Mouse (Mus musculus) gastrocnemius, adult 18-20 months (tissue): Measurements from ENCODE around the gene Moap1. TPM values are rescaled to one million over a fixed set of nuclear protein-coding genes. Genes with fewer than 3 reads are reported as not detected.
A peak's percentile ranks its signal among the peaks of the same experiment; 100 is the strongest.

ENCODE experiments used
- DNase-seq: peaks from one replicate; pipeline ENCODE4 v3.0.0; 2021; ENCODE audit warnings: low spot score
- total RNA-seq, 2 experiments: library from RNA; stranded (reverse); gene quantifications; 2 replicates each; pipeline ENCODE4 v1.2.3; 2021

Moap1 gene
- total RNA-seq, 2 experiments from 2014 or later = 4.2 to 4.5 TPM

DNA sequence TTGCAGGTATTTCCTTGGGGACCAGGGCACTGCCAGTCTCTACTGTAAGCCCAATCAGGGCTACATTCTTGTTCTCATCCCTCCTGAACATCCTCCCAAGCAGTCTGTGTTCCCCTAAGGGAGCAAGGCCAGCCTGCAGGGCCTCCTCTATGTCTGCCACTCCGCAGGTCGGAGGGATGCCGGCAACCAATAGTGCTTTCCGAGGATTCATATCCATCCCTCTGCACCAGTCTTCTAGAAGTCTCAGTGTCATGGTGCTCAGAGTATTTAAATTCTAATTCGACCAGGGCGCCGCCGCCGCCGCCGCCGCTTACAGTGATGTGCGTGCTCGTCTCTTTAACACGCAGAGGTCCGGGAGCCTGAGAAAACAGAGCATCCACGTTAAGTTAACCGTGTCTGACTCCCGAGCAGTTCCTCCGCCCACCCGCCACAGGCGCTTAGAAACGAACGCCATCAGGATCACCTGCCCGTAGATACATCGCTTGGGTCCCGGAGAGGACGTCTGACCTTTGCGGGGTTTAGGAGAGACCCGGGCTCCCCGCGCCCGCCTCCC, 349 bp downstream of the Moap1 start:
- DNase-seq = no peak

DNA sequence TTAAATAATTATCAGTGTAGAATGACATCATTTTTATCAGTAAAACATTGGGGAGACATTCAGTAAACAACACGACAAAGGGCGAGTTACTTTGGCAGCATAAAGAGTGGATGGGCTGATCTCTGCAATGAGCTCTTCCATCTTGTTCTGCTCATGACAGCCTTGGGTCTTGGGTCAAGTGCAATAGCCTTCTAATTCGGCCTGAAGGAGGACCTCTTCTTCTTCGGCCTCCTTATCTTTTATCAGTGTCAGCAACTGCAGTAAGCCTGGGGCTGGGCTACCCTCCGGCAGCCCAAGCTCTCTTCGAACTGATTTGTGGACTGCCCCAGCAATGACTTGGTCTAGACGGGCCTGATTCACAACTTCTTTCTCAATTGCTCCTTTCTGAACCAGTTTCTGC, 1.4 kb downstream of the Moap1 start:
- DNase-seq = no peak

DNA sequence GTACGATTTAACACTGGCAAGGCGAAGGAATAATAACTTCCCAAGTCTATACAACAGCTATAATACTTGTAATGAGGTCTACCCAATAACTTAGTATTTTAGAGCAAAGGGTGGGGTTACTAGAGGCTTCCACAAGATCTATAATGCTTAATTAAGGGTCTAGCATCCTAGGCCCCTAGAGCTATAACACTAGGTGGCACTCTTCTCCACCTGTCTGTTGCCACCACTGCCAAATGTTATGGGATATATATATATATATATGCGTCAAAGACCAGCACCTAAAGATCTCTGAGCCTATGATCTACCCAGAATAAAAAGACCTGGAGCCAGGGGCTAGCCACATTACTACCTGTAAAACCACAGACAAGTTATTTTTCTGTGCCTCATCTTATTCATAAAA, 3.2 kb downstream of the Moap1 start:
- DNase-seq = no peak

DNA sequence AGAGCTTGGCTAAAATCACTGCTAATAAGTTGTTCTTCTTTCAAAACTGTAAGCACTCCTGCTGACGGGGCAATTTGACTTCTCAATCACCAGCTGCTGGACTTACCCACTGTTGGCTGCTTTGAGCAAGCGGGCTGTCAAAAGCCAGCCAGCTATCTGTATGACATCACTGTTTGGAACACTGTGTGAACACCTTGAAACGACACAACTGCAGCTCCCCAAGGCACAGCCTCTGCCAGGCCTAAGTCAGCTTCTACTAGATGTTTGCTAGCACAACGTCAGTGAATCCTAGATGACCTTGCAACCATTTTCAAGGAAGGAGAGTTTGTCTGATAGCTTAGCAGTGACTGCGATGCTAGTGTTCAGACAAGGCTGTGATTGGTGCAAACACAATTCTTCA, 4.4 kb downstream of the Moap1 start:
- no peak for DNase-seq

- peak; percentile 31 for DNase-seq
These were observed 10.1 kb downstream of the Moap1 start for GRCm38 (mm10) chr12:102733381-102733780.

- DNase-seq = no peak
These were observed 12.5 kb downstream of the Moap1 start for GRCm38 (mm10) chr12:102730798-102731619.

DNA sequence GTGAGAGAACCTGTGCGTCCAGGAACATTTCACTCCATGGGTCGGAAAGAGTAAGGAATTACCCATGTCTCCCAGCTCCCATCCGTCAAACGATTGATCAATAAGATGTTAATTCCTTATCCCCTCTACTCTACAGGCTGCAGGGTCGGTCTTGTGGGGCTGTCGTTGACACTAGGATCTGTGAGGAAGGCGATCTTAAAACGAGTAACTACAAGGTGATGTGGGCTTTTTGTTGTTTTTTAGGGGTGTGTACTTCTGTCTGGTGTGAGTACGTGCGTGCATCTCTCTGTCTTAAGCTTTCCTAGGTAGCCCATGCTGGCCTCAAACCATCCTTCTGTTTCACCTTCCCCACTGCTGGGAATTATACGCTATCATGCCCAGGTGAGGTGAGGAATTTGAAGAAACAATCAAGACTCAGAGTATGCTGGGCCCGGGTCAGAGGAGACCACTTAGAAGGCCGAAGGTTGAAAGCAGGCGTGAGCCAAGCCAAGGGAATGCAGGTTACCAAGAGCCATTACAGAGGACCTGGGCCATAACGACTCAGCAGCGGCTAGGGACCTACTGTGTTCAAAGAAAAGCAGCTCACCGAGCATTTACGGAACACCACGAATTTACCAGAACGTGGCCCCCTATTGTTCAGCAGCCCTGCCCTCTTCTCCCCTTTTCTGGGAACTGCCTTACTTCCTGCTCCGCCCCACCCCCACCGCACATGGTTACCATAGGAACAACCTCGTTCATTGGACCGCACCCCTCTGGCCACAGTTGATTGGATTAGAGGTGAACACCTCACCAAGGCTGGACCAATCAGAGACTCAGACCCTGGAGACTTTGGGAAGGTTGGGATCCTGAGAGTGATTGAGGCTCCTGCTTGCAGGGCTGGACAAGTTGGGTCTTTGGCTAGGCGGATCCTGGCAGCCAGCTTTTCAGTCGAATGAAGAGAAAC, 13.3 kb downstream of the Moap1 start:
- DNase-seq = no peak

DNA sequence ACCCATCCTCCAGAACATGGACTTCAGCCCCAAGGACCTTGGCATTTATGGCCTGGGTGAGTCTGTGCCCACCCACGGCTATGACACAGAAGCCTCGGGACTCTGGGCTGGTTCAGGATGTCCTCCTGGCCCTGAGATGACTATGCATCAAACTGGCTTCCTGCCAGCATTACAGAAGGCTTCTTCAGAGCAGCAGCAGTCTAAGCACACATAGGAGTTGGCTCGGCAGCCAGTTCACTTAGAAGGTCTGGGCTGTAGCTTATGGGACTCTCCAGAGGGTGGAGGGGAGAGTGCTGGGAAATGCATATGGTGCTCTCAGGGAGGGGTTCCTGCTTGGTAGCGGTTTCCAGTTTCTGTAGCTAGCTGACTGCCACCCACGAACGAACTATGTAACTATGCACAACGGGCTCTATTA, 17.7 kb downstream of the Moap1 start:
- no peak for DNase-seq

DNA sequence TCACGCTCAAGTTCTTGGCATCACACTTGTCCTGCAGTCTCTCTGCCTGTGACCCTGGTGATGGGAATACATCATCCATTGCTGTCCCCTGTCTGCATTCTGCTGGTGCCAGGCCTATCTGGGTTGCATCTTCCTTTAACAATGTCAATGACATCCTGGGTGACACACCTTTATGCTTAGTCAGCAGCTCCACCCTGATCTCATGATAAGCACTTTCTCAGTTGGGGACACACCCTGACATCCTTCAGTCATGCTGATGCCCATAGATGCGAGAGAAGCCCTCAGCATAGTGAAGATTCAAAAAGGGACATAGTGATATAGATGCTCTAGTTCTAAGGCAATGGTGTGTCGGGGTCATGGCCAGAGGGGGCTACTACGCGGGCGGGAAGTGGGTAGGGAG, 18.3 kb downstream of the Moap1 start:
- DNase-seq = no peak

DNA sequence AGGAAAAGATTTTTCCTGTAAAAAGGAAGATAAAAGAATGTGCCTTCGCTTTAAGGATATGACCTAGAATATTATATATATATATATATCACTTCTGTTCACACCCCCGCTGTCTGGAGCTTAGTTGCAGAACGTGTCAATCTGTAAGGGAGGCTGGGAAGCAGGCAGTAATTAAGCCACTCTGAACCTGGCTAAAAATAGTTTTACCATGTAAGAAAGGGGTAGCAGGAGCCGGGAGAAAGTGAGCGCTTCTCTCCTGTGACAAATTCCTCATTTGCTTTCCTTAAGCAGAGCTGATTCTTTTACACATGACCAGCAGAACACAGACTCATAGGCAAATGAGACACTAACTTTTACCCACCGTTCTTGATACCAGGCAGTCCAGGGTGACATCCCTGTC, 19.6 kb downstream of the Moap1 start:
- no peak for DNase-seq

- DNase-seq = no peak
These were observed 20.5 kb downstream of the Moap1 start for GRCm38 (mm10) chr12:102722966-102723365.

- DNase-seq = no peak
These were observed 21.0 kb downstream of the Moap1 start for GRCm38 (mm10) chr12:102722451-102722850.

DNA sequence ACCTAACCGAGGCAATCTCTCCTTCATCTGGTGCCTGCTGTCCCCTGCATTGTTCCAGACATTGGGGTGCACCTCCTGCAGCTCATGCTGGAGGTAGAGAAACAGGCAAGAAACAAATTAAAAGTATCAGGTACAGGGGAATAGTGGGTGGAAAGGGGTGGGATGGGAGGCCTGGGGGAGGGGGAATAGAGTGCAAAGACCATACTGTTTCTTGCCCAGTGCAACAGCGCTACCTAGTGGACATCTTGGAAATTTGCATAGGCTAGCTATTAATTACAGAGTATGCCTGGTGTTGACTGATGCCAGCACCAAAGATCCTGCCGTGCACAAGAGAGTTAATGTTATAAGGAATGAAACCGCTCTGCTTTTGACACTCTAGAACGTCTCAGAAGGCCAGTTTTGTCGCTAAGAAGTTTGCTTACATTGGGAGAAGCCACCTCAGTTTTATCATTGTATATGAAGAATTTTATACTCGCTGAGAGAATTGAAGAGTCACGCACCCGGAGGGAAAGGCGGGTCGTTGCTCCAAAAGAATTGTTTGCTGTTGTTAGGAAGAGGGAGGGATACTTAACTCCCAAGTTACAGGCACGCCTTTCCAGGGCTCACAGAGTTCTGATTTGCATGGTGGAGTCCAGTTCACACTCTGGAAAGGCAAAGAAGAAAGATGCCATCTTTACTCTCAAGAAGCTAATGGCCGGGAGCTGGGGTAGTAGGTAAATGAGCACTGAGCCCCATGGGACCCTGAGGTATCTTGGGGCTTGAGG, 23.7 kb downstream of the Moap1 start:
- DNase-seq = peak; percentile 42

GRCm38 (mm10) chr12:102714654-102715395, 28.6 kb downstream of the Moap1 start:
- no peak for DNase-seq

DNA sequence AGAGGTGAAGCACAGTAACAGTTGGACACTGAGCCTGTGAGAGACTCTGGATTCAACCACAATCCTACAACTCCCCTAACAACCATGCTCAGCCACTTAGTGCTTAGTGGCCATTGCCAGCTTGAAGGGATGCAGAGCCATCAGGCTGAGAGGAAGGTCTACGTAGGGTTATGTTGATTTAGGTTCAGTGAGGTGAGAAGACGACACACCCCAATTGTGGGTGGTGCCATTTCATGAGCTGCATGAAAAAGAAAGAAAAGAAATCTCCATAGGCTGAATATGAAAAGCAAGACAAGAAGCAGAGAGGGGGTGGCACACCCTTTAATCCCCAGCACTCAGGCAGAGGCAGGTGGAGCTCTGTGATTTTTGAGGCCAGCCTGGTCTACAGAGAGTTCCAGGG, 29.3 kb downstream of the Moap1 start:
- no peak for DNase-seq

- no peak for DNase-seq
These were observed 30.2 kb downstream of the Moap1 start for GRCm38 (mm10) chr12:102713153-102713865.

GRCm38 (mm10) chr12:102710851-102711375, 32.5 kb downstream of the Moap1 start:
- DNase-seq = no peak

DNA sequence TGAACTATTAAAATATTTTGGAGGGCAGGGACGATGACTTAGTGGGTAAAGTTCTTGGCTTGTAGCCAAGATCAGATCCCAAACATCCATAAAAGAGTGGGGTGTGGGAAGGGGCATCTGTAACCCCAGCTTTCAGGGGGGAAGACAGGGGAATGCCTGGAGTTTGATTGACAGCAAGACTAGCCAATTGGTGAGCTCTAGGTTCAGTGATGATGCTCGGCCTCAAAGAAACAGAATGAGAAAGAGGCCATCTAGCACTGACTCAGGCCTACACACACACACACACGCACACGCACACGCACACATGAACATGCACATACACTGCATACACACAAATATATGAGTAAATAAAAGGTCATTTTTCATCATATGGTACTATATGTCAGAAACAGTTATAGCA, 33.6 kb downstream of the Moap1 start:
- no peak for DNase-seq

DNA sequence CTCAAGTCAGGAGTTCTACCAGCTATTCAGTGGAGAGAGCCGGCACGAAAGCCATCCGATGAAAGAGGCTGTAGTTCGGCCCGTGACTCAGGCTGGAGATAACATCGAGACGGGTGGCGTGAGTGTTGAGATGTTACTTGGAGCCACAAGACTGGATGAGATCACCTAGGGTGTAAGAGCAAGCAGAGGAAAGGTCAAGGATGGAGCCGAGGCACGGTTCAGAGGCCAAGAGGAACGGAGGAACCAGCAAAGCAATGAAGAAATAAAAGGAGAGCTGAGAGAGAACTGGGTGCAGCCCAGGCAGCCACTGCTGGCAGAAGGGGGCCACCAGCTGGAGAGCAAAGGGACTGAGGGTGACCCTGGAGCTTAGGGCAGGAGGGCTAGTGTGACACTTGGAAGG, 35.2 kb downstream of the Moap1 start:
- peak; percentile 61 for DNase-seq
